Mouse (Mus musculus) heart, postnatal 14 days (tissue): ENCODE results near the gene Pacs1. TPM values are rescaled to one million over a fixed set of nuclear protein-coding genes. Genes with fewer than 3 reads are reported as not detected.
A peak's percentile ranks its signal among the peaks of the same experiment; 100 is the strongest.
"Not testable (repeated sequence)": the region's sequence is repeated elsewhere in the genome, so short reads cannot be mapped to it uniquely, and the experiment has no call there.

ENCODE experiments used
- DNase-seq, 2 experiments: peaks; one replicate each; pipeline ENCODE4 v3.0.0; 2021 to 2022
- intact Hi-C: fragments of 180-260 bp; cut with DNase I; formaldehyde crosslinking; loops from one replicate; pipeline ENCODE4 v1.15.1; 2025
- total RNA-seq, 2 experiments: library from RNA; stranded (reverse); gene quantifications; 2 replicates each; pipeline ENCODE4 v1.2.3; 2021

Gene Pacs1
- total RNA-seq, 2 experiments from 2014 or later, result 21.5 to 22.1 TPM

GRCm38 (mm10) chr19:5271430-5271829, 1.5 kb downstream of the Pacs1 start:
- intact Hi-C loops, result loop anchor here (5.0 kb wide), 1 partner anchor 74 kb away; no protein-coding TSS in a partner anchor
- no peak for DNase-seq

- no peak for DNase-seq
- intact Hi-C loops, result no loop called here
Observed at GRCm38 (mm10) chr19:5269392-5269791, 3.5 kb downstream of the Pacs1 start.

- no peak for DNase-seq
- intact Hi-C loops, result no loop called here
Observed at GRCm38 (mm10) chr19:5268875-5269274, 4.0 kb downstream of the Pacs1 start.

GRCm38 (mm10) chr19:5268017-5268416, 4.9 kb downstream of the Pacs1 start:
- no peak for DNase-seq
- intact Hi-C loops, result no loop called here

- no peak for DNase-seq
- intact Hi-C loops, result no loop called here
Observed at GRCm38 (mm10) chr19:5267015-5267414, 5.9 kb downstream of the Pacs1 start.

GRCm38 (mm10) chr19:5257140-5257539, 15.8 kb downstream of the Pacs1 start:
- intact Hi-C loops, result no loop called here
- DNase-seq, result no peak

GRCm38 (mm10) chr19:5236981-5237380, 35.9 kb downstream of the Pacs1 start:
- peak in 1 of 2 experiments; percentile 31 for DNase-seq
- intact Hi-C loops, result not testable (repeated sequence)

GRCm38 (mm10) chr19:5232696-5233095, 40.2 kb downstream of the Pacs1 start:
- DNase-seq, result no peak
- intact Hi-C loops, result no loop called here

- DNase-seq, result no peak
- intact Hi-C loops, result no loop called here
Observed at GRCm38 (mm10) chr19:5230110-5230509, 42.8 kb downstream of the Pacs1 start.

GRCm38 (mm10) chr19:5224624-5225023, 48.3 kb downstream of the Pacs1 start:
- intact Hi-C loops, result no loop called here
- DNase-seq, result no peak

GRCm38 (mm10) chr19:5224077-5224476, 48.8 kb downstream of the Pacs1 start:
- DNase-seq, result no peak
- intact Hi-C loops, result no loop called here

- no peak for DNase-seq
- intact Hi-C loops, result no loop called here
Observed at GRCm38 (mm10) chr19:5221926-5222325, 51.0 kb downstream of the Pacs1 start.

GRCm38 (mm10) chr19:5221219-5221723, 51.6 kb downstream of the Pacs1 start:
- DNase-seq, intact Hi-C loops: not testable (repeated sequence)

- intact Hi-C loops, result no loop called here
- DNase-seq, result no peak
Observed at GRCm38 (mm10) chr19:5220389-5220788, 52.5 kb downstream of the Pacs1 start.

- DNase-seq, result no peak
- intact Hi-C loops, result no loop called here
Observed at GRCm38 (mm10) chr19:5201691-5202090, 71.2 kb downstream of the Pacs1 start.

GRCm38 (mm10) chr19:5200617-5201016, 72.3 kb downstream of the Pacs1 start:
- intact Hi-C loops, DNase-seq: not testable (repeated sequence)

GRCm38 (mm10) chr19:5198553-5198952, 74.4 kb downstream of the Pacs1 start:
- intact Hi-C loops, result loop anchor here (5.0 kb wide), 2 partner anchors 74 to 149 kb away; partner anchors contain the start of genes Cst6 and Pacs1
- DNase-seq, result no peak

- intact Hi-C loops, result loop anchor here (5.0 kb wide), 2 partner anchors 77 to 152 kb away; partner anchors contain the start of genes Cst6 and Pacs1
- DNase-seq, result peak; percentile 18 to 59
Observed at GRCm38 (mm10) chr19:5195417-5196035, 77.4 kb downstream of the Pacs1 start.

- intact Hi-C loops, result no loop called here
- no peak for DNase-seq
Observed at GRCm38 (mm10) chr19:5192397-5192796, 80.5 kb downstream of the Pacs1 start.

GRCm38 (mm10) chr19:5187439-5187838, 85.5 kb downstream of the Pacs1 start:
- peak in 1 of 2 experiments; percentile 3 for DNase-seq
- intact Hi-C loops, result no loop called here

- intact Hi-C loops, result no loop called here
- no peak for DNase-seq
Observed at GRCm38 (mm10) chr19:5181926-5182325, 91.0 kb downstream of the Pacs1 start.

GRCm38 (mm10) chr19:5178631-5179030, 94.3 kb downstream of the Pacs1 start:
- intact Hi-C loops, result no loop called here
- no peak for DNase-seq
